Mouse (Mus musculus) left cerebral cortex, adult 8-10 months (tissue): ENCODE data around the gene Rbm20. TPM values are rescaled to one million over a fixed set of nuclear protein-coding genes. Genes with fewer than 3 reads are reported as not detected.

Experiments
- DNase-seq, 2 experiments: peaks; one replicate each; pipeline ENCODE4 v3.0.0; 2022; ENCODE audit warnings: low spot score in 2 of 2
- total RNA-seq, 4 experiments: library from RNA; stranded (reverse); gene quantifications; 2 replicates each; pipeline ENCODE4 v1.2.4; 2022

The Rbm20 gene
- total RNA-seq, 4 experiments from 2014 or later = 4.7 to 6.5 (median 5.8) TPM

- no peak for DNase-seq
These were observed 196.0 kb downstream of the Rbm20 start for GRCm38 (mm10) chr19:53872994-53873713.

- DNase-seq = no peak
These were observed 198.1 kb downstream of the Rbm20 start for GRCm38 (mm10) chr19:53875246-53875645.

GRCm38 (mm10) chr19:53877779-53878178, 200.7 kb downstream of the Rbm20 start:
- no peak for DNase-seq

- no peak for DNase-seq
These were observed 203.4 kb downstream of the Rbm20 start for GRCm38 (mm10) chr19:53880460-53880859.

GRCm38 (mm10) chr19:53881786-53882185, 204.7 kb downstream of the Rbm20 start:
- no peak for DNase-seq

- no peak for DNase-seq
These were observed 208.3 kb downstream of the Rbm20 start for GRCm38 (mm10) chr19:53885450-53885849.

- DNase-seq = no peak
These were observed 209.7 kb downstream of the Rbm20 start for GRCm38 (mm10) chr19:53886576-53887370.

- DNase-seq = no peak
These were observed 210.7 kb downstream of the Rbm20 start for GRCm38 (mm10) chr19:53887822-53888221.

GRCm38 (mm10) chr19:53888331-53888730, 211.2 kb downstream of the Rbm20 start:
- no peak for DNase-seq

- no peak for DNase-seq
These were observed 212.4 kb downstream of the Rbm20 start for GRCm38 (mm10) chr19:53889555-53889954.

- DNase-seq = no peak
These were observed 213.2 kb downstream of the Rbm20 start for GRCm38 (mm10) chr19:53890274-53890673.

GRCm38 (mm10) chr19:53890781-53891251, 213.7 kb downstream of the Rbm20 start:
- DNase-seq = no peak

- DNase-seq = no peak
These were observed 214.5 kb downstream of the Rbm20 start for GRCm38 (mm10) chr19:53891569-53891968.

- DNase-seq = no peak
These were observed 215.0 kb downstream of the Rbm20 start, which contains the start of gene Pdcd4 for GRCm38 (mm10) chr19:53892061-53892460. Gene Pdcd4 (plus strand): TSS chr19:53892231.

GRCm38 (mm10) chr19:53892838-53893359, 215.8 kb downstream of the Rbm20 start:
- DNase-seq = no peak

- no peak for DNase-seq
These were observed 216.6 kb downstream of the Rbm20 start for GRCm38 (mm10) chr19:53893711-53894171.

GRCm38 (mm10) chr19:53894538-53895121, 217.5 kb downstream of the Rbm20 start:
- no peak for DNase-seq

- no peak for DNase-seq
These were observed 220.9 kb downstream of the Rbm20 start for GRCm38 (mm10) chr19:53898046-53898445.

- no peak for DNase-seq
These were observed 221.4 kb downstream of the Rbm20 start for GRCm38 (mm10) chr19:53898498-53898897.

GRCm38 (mm10) chr19:53898970-53899900, 222.1 kb downstream of the Rbm20 start:
- no peak for DNase-seq
